Mouse (Mus musculus) bone marrow macrophage, adult 2 months (primary cell): ENCODE measurements around the gene Stk11ip. TPM values are rescaled to one million over a fixed set of nuclear protein-coding genes. Genes with fewer than 3 reads are reported as not detected.

Experiments used
- H3K27ac ChIP-seq: 2 replicates; pipeline ENCODE4 v1.5.1; 2012; ENCODE audit warnings: low read depth, low read length; ENCODE audit not compliant: insufficient read depth
- H3K4me1 ChIP-seq: 2 replicates; pipeline ENCODE4 v1.6.1; 2012; ENCODE audit warnings: low read length; ENCODE audit not compliant: control insufficient read depth, insufficient read depth
- H3K4me3 ChIP-seq: 2 replicates; pipeline ENCODE4 v1.5.1; 2012; ENCODE audit warnings: mild to moderate bottlenecking, low read length, moderate library complexity; ENCODE audit not compliant: insufficient read depth
- CTCF ChIP-seq: IDR thresholded peaks from 2 replicates; pipeline ENCODE4 v1.5.1; 2012; ENCODE audit warnings: low read depth, mild to moderate bottlenecking, low read length, moderate library complexity
- POLR2A ChIP-seq: IDR thresholded peaks from 2 replicates; pipeline ENCODE4 v1.6.1; 2012; ENCODE audit warnings: mild to moderate bottlenecking, low read depth, low read length, borderline replicate concordance
- polyA plus RNA-seq: library from polyadenylated mRNA; stranded (reverse); fragments of >200 nt; gene quantifications from 2 replicates; pipeline ENCODE4 v1.2.4, GENCODE M21; 2012; ENCODE audit not compliant: missing spikeins, insufficient read depth, insufficient read length

The Stk11ip gene
- polyA plus RNA-seq, 1 experiment = 49.3 TPM

DNA sequence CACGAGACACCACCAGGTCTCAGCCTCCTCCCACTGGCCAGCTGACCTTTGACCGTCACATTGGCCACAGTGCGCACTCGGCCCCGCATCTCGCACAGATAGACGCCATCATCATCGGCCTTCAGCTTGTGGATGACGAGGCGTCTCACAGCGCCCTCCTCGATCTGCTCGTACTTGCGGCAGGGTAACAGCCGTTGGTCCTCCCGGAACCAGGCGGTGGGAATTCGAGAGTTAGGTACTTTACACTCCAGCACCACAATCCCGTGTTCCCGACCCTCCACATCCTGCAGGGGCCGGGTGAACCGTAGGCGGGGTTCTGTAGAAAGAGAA is 17.7 kb upstream of the Stk11ip start:
- TF ChIP-seq POLR2A (no peak), CTCF (no peak)
- H3K27ac ChIP-seq = no peak overlapping the region
- no peak overlapping the region for H3K4me3 ChIP-seq
- no peaks in the 10 kb centered on the region for H3K4me1 ChIP-seq

DNA sequence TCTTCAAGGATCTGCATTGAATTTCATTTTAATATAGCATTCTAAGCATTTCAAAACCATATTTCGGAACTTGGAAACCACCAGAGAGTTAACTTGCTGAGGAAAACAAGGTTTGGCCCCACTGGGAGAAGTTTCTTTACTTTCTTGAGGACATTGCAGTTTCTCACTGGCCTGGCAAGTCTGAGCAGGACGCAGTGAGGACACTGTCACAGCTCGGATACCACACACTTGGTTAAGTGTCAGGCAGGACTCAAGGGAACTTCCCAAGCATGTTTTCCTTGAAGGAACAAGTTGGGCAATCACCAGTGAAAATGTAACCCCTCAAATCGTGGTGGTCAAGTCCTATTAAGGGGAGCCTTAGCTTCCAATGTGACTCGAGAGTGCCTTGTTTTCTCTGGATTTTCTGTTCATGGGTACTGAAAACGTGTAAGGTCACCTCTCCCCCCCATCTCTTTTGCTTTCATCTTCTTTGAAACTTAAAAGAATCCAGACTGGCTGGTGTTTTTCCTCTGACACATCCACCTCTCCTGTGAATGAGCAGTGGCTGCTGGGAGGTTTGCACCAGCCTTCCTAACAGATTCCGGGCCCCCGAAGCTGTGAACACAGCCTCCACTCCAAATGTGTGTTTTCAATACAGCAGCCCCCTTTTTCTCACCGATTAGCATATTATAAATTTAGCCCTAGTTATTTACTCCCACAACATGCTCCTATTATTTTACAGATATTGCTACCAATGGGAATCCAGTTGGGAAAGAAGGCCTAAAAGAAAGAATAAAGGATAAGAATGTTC is 16.9 kb upstream of the Stk11ip start:
- TF ChIP-seq POLR2A = no peak
- no peak for TF ChIP-seq CTCF
- no peak overlapping the region for H3K27ac ChIP-seq
- no peaks in the 10 kb centered on the region for H3K4me1 ChIP-seq
- no peak overlapping the region for H3K4me3 ChIP-seq

DNA sequence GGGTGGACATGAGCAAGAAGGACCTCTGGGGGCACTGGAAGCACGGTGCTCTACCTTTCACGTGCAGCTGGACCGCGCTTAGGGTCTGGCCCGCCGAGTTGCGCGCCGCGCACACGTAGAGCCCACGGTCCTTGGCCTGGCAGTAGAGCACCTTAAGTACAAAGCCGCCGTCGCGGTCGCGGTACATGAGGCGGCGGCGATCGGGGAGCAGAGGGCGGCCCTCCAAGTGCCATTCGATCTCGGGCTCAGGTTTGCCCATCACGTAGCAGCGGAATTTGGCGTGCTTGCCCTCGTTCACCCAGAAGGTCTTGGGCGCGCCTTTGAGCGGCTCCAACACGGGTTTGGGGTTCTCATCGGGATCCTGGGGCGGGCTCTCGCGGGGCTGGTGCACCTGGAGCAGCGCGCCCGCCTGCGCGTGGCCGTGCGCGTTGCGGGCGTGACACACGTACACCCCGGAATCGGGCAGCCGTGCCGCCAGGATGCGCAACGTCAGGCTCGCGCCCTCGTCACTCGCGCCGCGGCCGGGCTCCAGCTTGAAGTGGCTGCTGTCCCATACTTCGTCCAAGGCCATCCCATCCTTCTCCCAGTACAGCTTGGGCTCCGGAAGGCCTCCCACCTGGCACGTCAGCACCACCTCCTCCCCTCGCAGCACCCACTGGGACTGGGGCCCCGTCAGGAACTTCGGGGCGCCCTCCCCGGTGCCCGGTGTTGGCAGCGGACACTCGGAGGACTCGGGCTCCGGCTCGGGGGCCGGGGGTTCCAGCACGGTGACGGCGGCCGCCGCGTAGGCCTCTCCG is 16.0 kb upstream of the Stk11ip start:
- H3K27ac ChIP-seq = no peak overlapping the region
- no peak overlapping the region for H3K4me3 ChIP-seq
- H3K4me1 ChIP-seq = no peaks in the 10 kb centered on the region
- TF ChIP-seq POLR2A = no peak
- TF ChIP-seq CTCF = no peak

DNA sequence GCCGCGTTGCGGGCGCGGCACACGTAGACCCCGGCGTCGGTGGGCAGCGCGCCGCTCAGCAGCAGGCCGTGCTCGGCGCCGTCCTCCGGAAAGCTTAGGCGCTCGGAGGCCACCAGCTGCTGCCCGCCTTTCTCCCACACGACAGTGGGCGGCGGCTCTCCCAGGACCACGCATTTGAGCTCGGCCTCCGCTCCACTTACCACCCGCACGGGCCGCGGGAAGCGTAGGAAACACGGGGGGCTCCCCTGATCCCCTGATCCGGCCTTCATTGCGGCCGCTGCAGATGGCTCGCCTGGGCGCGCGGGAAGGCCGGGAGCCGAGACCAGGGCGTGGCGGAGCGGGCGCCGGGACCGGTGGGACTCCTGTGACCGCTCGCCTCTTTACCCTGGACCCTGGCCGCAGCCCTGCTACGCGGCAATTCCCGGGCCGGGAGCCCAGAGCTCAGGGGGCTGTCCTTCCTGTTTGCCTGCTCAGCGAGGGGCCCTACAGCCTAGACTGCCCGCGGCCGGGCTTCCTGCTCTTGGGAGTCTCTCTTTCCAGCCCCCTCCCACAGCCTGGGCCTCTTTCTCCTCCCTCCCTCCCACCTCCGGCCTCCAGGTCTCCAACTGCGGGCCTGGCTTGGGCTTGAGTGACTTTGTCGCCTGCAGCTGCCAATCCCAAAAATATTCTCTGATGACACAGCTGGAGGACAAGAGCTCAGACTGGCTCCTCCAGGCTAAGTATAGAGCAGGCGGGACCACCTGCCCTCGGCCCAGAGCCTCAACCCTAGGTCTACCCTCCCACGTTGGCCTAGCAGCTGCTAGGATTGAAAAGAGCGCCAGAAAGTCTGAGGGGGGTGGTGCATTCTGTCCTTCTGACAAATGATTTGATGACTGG is 15.1 kb upstream of the Stk11ip start, which contains the start of gene Obsl1:
TSS of gene Obsl1 (minus strand) at position 497 of the 876 bp plus-strand sequence.
- Histone ChIP-seq H3K4me1 (no peaks in the 10 kb centered on the region), H3K27ac (no peak within 1 kb of the TSS), H3K4me3 (no peak within 1 kb of the TSS)
- no peak for TF ChIP-seq POLR2A
- TF ChIP-seq CTCF = no peak

DNA sequence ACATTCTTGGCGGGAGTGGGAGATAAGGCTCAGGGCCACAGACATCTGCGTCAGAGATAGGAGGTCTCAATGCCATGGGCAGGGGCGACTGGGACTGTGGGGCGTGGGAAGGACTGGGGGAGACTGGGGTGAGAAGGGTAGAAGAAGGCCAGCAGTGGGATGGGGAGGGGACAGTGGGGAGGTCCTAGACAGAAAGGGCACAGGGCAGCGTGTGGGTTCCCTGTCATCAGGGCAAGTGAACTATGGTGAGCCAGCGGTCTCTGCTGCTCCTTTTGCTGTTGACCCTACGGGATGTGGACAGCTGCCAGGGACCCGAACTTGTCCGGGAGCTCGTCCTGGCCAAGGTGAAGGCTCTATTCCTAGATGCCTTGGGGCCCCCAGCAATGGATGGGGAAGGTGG is 14.3 kb upstream of the Stk11ip start, which contains the start of gene Inha:
TSS of gene Inha (plus strand) at position 72 of the 400 bp plus-strand sequence.
- no peak for TF ChIP-seq CTCF
- TF ChIP-seq POLR2A = no peak
- Histone ChIP-seq H3K4me3 (no peak within 1 kb of the TSS), H3K27ac (no peak within 1 kb of the TSS), H3K4me1 (no peaks in the 10 kb centered on the region)

DNA sequence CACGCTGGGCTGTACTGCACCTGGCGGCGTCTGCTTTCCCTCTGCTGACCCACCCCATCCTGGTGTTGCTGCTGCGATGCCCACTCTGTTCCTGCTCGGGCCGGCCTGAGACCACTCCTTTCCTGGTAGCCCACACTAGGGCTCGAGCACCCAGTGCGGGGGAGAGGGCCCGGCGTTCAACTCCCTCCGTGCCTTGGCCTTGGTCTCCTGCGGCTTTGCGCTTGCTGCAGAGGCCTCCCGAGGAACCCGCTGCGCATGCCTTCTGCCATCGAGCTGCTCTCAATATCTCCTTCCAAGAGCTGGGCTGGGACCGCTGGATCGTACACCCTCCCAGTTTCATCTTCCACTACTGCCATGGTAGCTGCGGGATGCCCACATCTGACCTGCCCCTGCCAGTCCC is 11.7 kb upstream of the Stk11ip start:
- Histone ChIP-seq H3K27ac (no peak overlapping the region), H3K4me3 (no peak overlapping the region), H3K4me1 (no peaks in the 10 kb centered on the region)
- TF ChIP-seq CTCF = no peak
- TF ChIP-seq POLR2A = no peak

DNA sequence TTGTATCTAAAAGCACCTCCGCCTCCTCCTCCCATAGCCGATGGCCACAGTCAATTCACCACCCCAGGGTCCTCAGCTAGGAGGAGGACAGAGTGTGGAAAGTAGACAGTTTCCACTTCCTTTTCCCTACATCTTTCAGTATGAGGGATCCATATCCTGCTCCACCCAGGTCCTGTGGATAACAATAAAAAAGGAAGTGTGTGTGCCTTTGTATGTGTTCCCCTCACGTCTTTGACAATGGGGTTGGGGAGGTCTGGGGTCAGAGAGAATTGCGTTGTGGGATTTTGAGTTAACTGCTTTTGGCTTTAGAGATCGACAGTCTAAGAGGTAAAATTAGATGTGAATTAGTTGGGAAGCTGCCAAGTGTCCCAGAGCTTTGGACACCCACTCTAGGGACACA is 11.2 kb upstream of the Stk11ip start:
- Histone ChIP-seq H3K4me1 (no peaks in the 10 kb centered on the region), H3K4me3 (no peak overlapping the region), H3K27ac (no peak overlapping the region)
- TF ChIP-seq POLR2A = no peak
- TF ChIP-seq CTCF = no peak

DNA sequence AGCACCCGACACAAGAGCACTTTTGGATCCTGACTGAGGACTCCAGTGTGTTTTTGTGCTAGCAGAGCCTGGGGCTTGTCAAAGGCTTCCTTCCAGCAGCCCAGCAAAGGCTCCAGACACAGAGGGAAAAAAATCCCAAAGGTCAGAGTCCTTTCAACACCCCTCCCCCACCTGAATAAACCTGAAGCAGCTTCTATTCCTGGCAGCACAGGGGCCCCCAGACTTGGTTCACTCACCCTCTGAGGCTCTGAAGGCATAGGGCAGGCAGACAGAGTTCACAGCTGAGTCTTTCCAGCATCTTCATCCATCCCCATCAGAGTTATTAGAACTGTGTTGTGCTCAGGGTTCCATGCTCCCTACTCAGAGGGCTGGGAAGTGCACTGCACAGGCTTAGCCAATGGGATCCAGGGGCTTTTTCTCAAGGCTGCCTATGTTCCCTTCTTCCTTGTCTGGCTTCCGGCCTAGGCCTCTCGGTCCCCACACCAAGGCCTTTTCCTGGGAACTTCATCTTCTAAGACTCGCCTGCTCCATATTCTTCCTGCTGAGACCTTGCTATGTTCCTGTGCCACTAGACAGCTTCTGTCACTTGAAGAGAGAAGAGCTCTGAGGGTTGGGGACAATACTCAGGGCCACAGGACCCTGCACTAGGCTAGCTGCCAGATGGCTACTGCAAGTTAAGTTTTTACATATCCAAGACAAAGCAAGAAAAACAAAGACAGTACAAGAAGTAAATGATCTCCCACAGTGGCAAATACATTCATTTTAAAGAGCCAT is 9.7 kb upstream of the Stk11ip start:
- no peak overlapping the region for H3K4me3 ChIP-seq
- H3K4me1 ChIP-seq = no peaks in the 10 kb centered on the region
- H3K27ac ChIP-seq = no peak overlapping the region
- TF ChIP-seq CTCF (no peak), POLR2A (no peak)

DNA sequence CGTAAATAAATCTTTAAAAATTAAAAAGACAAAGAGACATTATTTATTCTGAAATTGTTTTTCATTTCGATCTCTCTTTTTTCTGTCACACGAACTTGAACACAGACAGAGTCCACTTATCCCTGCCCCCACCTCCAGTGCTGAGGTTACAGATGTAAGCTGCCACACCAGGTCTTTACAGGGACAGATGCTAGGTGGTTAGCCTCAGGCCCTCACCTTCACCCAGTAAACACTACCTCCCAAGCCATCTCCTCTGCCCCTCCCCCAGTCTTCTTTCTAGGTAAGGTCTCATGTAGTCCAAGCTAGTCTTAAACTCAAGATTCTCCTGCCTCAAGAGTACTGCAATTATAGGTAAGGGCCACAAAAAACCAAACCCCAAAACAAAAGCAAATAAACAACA is 8.8 kb upstream of the Stk11ip start:
- H3K27ac ChIP-seq = no peak overlapping the region
- H3K4me3 ChIP-seq = no peak overlapping the region
- TF ChIP-seq CTCF = no peak
- TF ChIP-seq POLR2A = no peak
- no peaks in the 10 kb centered on the region for H3K4me1 ChIP-seq

DNA sequence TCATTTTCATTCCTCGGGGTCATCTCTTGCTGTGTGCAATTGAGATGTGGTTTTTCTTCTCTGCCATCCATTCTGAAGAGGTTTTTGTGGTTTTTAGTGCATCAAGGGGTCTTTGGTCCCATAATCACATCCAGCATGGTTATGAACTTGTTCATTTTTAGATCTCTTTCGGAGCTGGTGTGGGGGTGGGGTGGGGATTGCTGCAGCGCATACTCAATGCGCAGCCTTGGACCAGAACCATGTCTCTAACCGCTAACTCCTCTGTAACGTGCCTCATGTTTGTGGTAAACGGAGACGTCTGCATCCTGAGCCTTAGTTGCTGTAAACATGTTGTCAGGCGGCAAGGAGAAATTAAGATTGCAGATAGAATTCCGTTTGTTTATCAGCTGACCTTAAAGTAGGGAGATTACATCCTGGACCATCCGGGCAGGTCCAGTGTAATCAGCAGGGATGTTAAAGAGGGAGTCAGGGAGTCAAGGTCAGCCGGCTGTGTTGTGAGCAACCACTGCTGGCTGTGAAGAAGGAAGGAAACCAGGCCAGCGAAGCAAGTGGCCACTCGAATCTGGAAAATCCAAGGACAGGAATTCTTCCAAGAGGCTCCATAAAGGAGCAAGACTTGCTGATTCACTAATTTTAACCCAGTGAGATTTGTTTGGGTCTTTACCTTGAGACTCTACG is 4.5 kb upstream of the Stk11ip start:
- H3K27ac ChIP-seq = no peak overlapping the region
- no peak overlapping the region for H3K4me3 ChIP-seq
- peaks cover 3% of the 10 kb centered on the region for H3K4me1 ChIP-seq
- TF ChIP-seq CTCF (no peak), POLR2A (no peak)
